Mouse (Mus musculus) ovary, adult 18-20 months (tissue): ENCODE results near the gene Orc1.

Experiments used
- DNase-seq: peaks from one replicate; pipeline ENCODE4 v3.0.0; 2022; ENCODE audit warnings: low spot score, mixed read lengths

Gene Orc1

GRCm38 (mm10) chr4:108578840-108579742 is at the start of gene Orc1, which contains the start of gene Prpf38a:
Orc1 (plus strand) TSS chr4:108579423.
Prpf38a (minus strand) TSS chr4:108579336.
- peak; percentile 92 for DNase-seq

- no peak for DNase-seq
Observed at GRCm38 (mm10) chr4:108539701-108540100, 39.5 kb upstream of the Orc1 start.

- DNase-seq: no peak
Observed at GRCm38 (mm10) chr4:108565026-108565425, 14.2 kb upstream of the Orc1 start.

GRCm38 (mm10) chr4:108572644-108573043 is 6.6 kb upstream of the Orc1 start:
- DNase-seq: no peak

GRCm38 (mm10) chr4:108579743-108580411 is 654 bp downstream of the Orc1 start:
- no peak for DNase-seq

- DNase-seq: no peak
Observed at GRCm38 (mm10) chr4:108593376-108593775, 14.2 kb downstream of the Orc1 start.

GRCm38 (mm10) chr4:108595785-108596184 is 16.6 kb downstream of the Orc1 start:
- no peak for DNase-seq

GRCm38 (mm10) chr4:108598306-108598705 is 19.1 kb downstream of the Orc1 start:
- no peak for DNase-seq

- DNase-seq: no peak
Observed at GRCm38 (mm10) chr4:108601870-108602269, 22.6 kb downstream of the Orc1 start.

- DNase-seq: no peak
Observed at GRCm38 (mm10) chr4:108608651-108609050, 29.4 kb downstream of the Orc1 start.

GRCm38 (mm10) chr4:108610935-108611334 is 31.7 kb downstream of the Orc1 start:
- no peak for DNase-seq

- DNase-seq: no peak
Observed at GRCm38 (mm10) chr4:108618586-108618985, 39.4 kb downstream of the Orc1 start.

GRCm38 (mm10) chr4:108619165-108619564 is 39.9 kb downstream of the Orc1 start:
- DNase-seq: no peak

- peak; percentile 83 for DNase-seq
Observed at GRCm38 (mm10) chr4:108619587-108620341, 40.5 kb downstream of the Orc1 start, which contains the start of gene Cc2d1b. Cc2d1b (plus strand) TSS chr4:108619940.

GRCm38 (mm10) chr4:108620536-108620935 is 41.3 kb downstream of the Orc1 start:
- no peak for DNase-seq

GRCm38 (mm10) chr4:108621504-108621903 is 42.3 kb downstream of the Orc1 start:
- DNase-seq: no peak

GRCm38 (mm10) chr4:108627066-108627465 is 47.8 kb downstream of the Orc1 start:
- no peak for DNase-seq

GRCm38 (mm10) chr4:108629363-108629880 is 50.2 kb downstream of the Orc1 start:
- no peak for DNase-seq

GRCm38 (mm10) chr4:108630096-108630495 is 50.9 kb downstream of the Orc1 start:
- no peak for DNase-seq

- no peak for DNase-seq
Observed at GRCm38 (mm10) chr4:108631616-108632015, 52.4 kb downstream of the Orc1 start.

- no peak for DNase-seq
Observed at GRCm38 (mm10) chr4:108633703-108634102, 54.5 kb downstream of the Orc1 start.

- DNase-seq: no peak
Observed at GRCm38 (mm10) chr4:108634696-108635095, 55.5 kb downstream of the Orc1 start.
